Mouse (Mus musculus) induced T-regulatory cell, adult 2 months (primary cell): ENCODE data around the gene 2700081O15Rik.

ENCODE experiments used
- DNase-seq: peaks from one replicate; pipeline ENCODE4 v3.0.0-alpha.2; 2012; ENCODE audit warnings: low read depth

2700081O15Rik gene

DNA sequence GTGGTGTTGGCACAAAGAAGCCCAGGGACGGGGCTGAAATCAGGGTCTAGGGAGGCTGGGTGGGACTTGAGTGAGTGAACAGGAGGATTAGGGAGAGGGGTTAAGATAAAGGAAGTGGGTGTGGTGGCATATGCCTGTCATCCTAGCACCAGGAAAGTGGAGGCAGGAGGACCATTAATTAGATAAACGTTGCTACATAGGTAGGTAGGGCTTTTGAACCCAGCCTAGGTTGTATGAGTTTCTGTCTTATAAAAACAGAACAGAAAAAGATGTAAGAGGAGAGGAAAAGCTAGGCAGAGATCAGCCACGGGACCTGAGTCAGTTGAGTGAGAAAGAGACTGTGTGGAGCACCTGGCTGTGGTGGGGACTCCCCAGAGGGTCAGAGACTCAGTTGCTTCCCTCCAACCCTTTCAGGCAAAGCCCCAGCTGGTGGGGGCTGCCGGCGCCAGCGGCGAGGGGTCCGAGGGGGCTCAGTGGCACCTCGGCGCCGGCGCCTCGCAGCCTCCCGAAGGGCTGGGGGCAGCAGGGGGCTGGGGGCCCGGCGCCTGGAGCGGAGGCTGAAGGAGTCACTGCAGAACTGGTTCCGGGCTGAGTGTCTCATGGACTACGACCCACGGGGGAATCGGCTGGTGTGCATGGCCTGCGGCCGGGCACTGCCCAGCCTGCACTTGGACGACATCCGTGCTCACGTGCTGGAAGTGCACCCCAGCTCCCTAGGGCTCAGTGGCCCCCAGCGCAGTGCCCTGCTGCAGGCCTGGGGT lies 3.6 kb downstream of the 2700081O15Rik start:
- no peak for DNase-seq

DNA sequence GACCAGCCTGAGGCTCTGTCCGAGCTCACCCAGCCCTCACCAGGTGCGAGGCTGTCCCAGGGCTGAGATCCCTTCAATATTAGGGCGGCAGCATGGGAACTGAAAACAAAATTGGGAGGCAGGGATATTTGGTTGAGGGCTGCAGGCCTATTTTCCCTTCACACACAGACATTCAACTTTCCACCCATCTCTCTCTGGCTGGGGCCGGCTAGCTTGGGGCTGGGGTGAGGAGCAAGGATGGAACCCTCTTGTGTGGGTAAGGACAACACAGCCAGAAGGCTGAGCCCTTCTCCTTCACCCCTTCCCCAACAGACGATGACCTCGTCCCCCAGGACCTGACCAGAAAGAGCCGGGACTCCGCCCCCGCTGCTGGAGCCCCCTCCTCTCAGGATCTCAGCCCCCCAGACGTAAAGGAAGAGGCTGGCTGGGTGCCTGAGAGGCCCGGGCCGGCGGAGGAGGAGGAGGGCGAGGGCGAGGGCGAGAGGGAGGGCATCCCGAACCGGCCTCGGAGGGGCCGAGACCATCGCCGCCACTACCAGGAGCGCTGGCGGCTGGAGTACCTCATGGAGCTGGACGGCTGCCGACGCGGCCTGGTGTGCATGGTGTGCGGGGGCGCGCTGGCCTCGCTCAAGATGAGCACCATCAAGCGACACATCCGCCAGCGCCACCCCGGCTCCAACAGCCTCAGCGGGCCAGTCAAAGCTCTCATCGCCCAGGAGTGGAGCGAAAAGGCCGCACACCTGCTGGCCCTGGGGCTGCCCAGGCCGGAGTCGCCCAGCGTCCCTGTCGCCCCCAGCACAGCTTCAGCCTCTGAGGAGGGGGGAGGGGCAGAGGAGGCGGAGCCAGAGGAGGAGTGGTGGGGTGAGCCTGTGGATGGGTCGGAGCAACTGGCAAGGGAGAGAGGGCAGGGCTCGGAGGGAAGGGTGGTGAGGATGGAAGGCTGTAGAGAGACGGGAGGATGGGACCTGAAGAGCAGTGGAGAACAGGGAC lies 4.5 kb downstream of the 2700081O15Rik start:
- no peak for DNase-seq

- DNase-seq = no peak
Observed at GRCm38 (mm10) chr19:7422656-7423027, 5.2 kb downstream of the 2700081O15Rik start.

DNA sequence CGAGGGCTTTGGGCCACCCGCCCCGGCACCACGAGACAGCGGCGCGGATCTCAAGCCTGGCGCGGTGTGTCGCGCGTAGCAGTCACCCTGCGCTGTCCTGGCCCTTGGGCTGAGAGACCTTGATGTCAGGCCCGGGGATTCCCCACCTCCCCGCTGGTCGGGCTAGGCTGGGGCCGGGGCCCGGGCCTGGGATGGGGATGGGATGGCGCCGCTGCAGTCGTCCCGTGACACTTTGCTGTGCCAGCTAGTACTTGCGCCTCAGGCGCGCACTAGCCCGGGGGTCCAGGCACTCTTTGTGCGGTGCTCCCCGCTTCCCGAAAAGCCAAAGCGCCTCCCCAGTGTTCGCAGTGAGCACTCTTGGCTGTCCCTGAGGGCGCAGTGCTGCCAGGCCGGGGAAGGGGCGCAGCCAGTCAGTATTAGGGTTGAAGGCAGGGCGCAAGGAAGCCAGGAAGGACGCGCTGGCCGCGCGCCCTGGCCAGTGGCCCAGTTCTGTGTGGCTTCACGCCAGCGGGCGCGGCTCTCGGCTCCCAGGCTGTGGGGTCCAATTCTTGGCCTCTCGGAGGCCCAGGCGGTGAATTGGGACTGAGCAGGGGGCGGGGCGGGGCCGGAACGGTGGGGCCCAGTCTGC lies 5.7 kb downstream of the 2700081O15Rik start:
- DNase-seq = no peak

DNA sequence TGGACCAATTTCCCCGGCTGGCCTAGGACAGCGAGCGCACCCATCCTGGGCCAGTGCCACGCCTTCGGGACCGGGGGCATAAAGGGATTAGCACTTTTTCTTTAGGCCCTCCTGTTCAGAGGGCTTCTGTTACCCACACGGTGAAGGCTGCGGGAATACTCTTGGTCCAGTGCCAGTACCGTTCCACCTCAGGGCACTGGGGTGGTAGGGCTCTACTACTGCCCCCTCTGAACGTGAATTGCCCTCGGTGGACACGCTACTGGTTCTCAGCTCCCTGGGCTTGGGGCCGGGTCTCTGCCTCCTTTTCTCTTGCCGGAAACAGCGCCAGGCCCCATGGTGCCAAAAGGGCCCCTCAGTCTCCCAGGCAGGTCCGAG lies 6.2 kb downstream of the 2700081O15Rik start:
- no peak for DNase-seq

DNA sequence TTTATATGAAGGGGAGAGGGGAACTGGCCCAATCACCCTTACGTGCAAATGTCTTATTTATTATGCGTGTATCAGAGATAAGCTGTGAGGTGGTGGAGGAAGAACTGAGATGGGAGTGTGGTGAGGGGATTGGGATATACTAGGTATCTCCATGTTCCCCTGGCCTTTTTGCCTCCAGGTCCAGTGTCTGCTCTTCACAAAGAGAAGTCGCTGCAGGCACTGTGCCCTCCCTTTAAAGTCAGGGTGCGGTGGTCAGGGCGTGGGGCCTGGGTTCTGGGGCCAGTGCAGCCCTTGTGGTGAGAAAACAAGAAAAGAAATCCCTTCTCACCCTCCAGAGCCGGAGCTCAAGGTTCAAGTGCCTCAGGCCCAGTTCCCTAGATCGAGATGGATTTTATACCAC lies 6.7 kb downstream of the 2700081O15Rik start:
- DNase-seq = no peak

- DNase-seq = no peak
Observed at GRCm38 (mm10) chr19:7424590-7425397, 7.4 kb downstream of the 2700081O15Rik start.

DNA sequence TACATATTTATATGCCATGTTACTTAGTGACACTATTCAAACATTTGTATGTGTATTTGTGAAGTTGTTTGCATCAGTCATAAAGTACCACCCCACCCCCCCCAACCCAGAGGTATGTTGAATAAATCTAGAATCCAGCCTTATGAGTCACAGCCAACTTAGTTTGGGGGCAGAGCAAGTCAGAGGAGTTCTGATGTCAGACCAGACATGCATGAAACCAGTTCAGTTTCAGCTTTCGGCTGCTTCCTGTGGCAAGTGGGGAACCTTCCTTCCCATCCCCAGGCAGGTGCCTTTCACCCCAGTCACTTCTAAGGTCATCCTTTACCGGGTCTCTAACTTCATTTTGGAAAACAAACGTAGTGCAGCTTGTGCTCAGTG lies 8.0 kb downstream of the 2700081O15Rik start:
- DNase-seq = no peak

- DNase-seq = no peak
Observed at GRCm38 (mm10) chr19:7434887-7435286, 17.5 kb downstream of the 2700081O15Rik start.

- DNase-seq = peak; percentile 79
Observed at GRCm38 (mm10) chr19:7436061-7436970, 18.9 kb downstream of the 2700081O15Rik start.

DNA sequence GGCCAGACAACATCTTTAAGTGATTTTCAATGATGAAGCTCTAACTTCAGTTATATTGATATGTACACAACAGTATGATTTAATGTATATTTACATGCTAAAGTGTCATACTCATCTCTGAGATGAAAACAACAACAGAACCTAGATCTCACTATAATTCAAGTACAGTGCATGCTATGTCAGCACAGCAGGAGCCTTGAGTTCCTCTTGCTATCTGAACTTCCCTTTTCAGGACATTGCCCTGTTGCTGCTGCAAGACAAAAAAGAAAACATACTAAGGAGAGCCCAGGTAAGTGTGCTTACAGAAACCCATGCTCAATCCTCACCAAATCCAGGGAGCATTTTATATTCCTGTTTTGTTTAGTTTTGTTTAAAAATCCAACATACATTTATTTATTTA lies 20.9 kb downstream of the 2700081O15Rik start:
- DNase-seq = no peak

DNA sequence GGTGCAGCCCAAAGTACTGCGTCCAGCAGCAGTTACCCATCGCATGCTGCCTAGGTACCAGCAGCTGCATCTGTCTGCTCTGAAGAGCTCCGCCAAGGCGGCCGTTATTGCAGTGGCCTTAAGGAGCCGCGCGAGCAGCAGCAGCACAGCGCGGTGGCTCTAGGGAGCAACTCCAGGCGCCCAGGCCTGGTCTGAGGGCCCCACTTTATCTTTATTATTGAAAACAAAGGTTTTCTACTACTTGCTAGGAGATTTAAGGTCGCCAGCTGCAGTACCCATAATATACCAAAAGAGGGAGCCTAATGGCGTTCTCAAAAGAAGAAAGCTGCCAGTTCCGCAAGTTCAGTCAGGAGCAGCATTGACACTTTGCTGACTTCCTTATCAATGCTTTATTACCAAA lies 24.1 kb downstream of the 2700081O15Rik start:
- peak; percentile 75 for DNase-seq

DNA sequence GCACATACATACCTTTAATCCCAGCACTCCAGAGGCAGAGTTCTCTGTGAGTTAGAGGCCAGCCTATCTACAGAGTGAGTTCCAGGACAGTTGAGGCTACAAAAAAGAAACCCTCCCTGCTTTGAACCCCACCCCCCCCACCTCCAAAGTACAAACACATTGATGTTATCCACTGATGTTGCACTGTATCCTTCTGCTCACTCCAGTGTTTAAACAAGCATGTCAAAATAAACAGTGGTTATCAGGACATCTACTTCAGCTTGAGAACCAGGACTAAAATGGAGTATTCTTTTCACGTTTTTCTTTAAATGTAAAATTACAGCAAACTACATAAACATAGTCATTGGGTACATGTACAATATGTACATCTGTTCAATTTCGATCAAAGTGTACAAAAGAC lies 27.7 kb downstream of the 2700081O15Rik start:
- DNase-seq = no peak

DNA sequence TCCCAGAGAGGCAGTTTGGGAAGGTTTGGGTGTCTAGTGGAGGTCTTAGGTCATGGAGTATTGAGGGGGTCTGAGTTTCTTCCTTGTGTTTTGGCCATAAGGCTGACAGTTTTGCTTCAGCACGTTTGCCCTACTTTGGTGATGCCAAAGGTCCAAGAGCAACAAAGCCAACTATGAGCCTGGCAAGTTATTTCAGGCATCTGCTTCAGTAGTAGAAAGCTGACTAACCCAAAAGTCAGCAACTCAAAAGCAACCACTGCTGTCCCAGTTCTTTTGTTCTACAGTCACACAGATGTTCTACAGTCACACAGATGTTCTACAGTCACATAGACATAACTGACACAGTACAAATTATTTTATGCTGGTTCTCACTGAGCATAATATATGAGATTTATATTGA lies 28.2 kb downstream of the 2700081O15Rik start:
- DNase-seq = no peak

DNA sequence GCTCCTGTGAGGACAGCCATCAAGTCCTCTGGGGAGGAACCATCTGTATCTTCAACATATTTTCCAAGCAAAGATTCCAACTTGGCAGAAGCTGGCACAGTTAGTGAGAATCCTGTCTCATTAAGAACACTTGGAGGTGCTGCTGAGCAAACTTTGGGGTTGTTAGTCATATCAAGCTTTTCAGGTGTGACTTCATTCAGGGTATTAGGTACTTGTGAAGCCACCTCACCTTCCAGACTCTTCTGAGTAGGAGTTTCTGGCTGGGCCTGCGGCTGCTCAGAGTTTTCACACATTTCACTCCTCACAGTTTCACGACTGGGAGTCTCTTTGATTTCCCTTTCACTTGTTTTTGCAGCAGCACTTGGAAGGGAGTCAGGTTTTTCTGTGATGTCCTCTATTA lies 39.4 kb downstream of the 2700081O15Rik start:
- DNase-seq = peak; percentile 53

- no peak for DNase-seq
Observed at GRCm38 (mm10) chr19:7458901-7459300, 41.5 kb downstream of the 2700081O15Rik start.

DNA sequence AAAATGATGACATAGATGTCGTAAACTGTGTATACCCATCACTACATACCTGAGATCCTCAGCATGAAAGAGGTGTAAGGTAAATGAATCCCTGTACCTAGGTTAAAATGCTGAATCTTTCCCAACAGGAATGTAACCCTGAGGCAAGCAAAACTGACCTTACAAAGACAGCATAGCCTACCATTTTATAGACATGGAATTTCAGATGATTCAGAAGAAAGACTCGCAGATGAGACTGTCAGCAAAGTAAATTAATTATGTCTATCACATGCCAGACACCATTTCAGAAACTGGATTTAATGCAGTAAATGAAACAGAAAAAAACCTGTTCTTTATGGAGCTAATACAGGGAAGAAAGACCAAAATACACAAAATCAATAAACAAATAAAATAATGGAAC lies 41.9 kb downstream of the 2700081O15Rik start:
- no peak for DNase-seq

- DNase-seq = no peak
Observed at GRCm38 (mm10) chr19:7467915-7468314, 50.5 kb downstream of the 2700081O15Rik start.

DNA sequence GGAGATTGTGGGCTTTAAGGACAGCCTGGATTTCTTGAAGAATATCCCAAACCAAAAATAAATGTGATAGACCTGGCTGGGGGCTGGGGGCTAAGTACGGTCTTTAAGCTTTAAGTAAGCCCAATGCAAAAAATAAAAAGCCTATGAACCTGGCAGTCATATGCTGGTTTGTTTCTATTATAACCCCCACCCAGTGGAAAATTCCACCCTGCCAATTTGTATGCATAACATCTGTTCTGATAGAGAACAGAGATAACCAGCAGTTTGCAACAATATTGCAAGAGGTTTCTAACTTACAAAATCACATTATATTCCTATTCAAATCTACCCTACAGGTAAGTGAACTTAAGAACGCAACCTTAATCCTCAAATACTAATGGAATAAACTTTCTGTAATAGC lies 53.2 kb downstream of the 2700081O15Rik start:
- no peak for DNase-seq
